23 mouse cellular contexts compared by ENCODE assay signal in genomic region chr10:125072401-125072800, GRCm38 (mm10).
DNase-seq lines count a peak whose midpoint lies in the region; ATAC-seq and TF ChIP-seq lines count a peak whose summit lies in the region.
"Had no signal": no experiment of that assay in that cellular context is flagged by ENCODE, and none has a peak within 500 bp of the region (broad histone marks: within the 10 kb centered on the region; RNA-seq: fewer than 3 reads in every experiment).

No protein-coding gene starts in this region.

- H3K27me3 ChIP-seq in forebrain, postnatal 0 days (ENCODE audit: insufficient read depth, low read length): no peaks in the 10 kb centered on the region
- H3K27me3 ChIP-seq in forebrain, embryonic 11.5 days (ENCODE audit: control insufficient read depth, insufficient read depth, low read length): no peaks in the 10 kb centered on the region
- no peaks in the 10 kb centered on the region for H3K27me3 ChIP-seq in hindbrain, embryonic 11.5 days (ENCODE audit: control insufficient read depth, insufficient read depth, low read length)
- no peaks in the 10 kb centered on the region for H3K27me3 ChIP-seq in kidney, embryonic 15.5 days
- H3K27me3 ChIP-seq: CH12.LX had no signal

- H3K4me3 ChIP-seq in forebrain, postnatal 0 days (ENCODE audit: low read depth, low read length): no peak overlapping the region
- H3K4me3 ChIP-seq in forebrain, embryonic 11.5 days (ENCODE audit: low read depth, low read length): no peak overlapping the region
- no peak overlapping the region for H3K4me3 ChIP-seq in hindbrain, embryonic 11.5 days (ENCODE audit: low read depth, low read length)
- no peak overlapping the region for H3K4me3 ChIP-seq in kidney, embryonic 15.5 days (replicated peaks)

- H3K9ac ChIP-seq in forebrain, postnatal 0 days: no peak overlapping the region
- H3K9ac ChIP-seq in forebrain, embryonic 11.5 days (ENCODE audit: low read length): no peak overlapping the region
- H3K9ac ChIP-seq in hindbrain, embryonic 11.5 days (ENCODE audit: low read depth, low read length): no peak overlapping the region
- no peak overlapping the region for H3K9ac ChIP-seq in kidney, embryonic 15.5 days

- no peak for TF ChIP-seq CTCF in forebrain, postnatal 0 days (IDR thresholded peaks at IDR 0.05; ENCODE audit: low read depth)

- no peaks in the 10 kb centered on the region for H3K4me1 ChIP-seq in forebrain, postnatal 0 days (ENCODE audit: insufficient read depth)
- no peaks in the 10 kb centered on the region for H3K4me1 ChIP-seq in forebrain, embryonic 11.5 days (replicated peaks; ENCODE audit: control insufficient read depth, insufficient read depth, low read length)
- no peaks in the 10 kb centered on the region for H3K4me1 ChIP-seq in hindbrain, embryonic 11.5 days (replicated peaks; ENCODE audit: control insufficient read depth, insufficient read depth, low read length)
- H3K4me1 ChIP-seq in kidney, embryonic 15.5 days: no peaks in the 10 kb centered on the region

- no peak overlapping the region for H3K4me2 ChIP-seq in forebrain, postnatal 0 days (ENCODE audit: low read depth)
- H3K4me2 ChIP-seq in forebrain, embryonic 11.5 days (ENCODE audit: low read depth, low read length, severe bottlenecking): no peak overlapping the region
- H3K4me2 ChIP-seq in hindbrain, embryonic 11.5 days (replicated peaks; ENCODE audit: low read depth, low read length): no peak overlapping the region
- no peak overlapping the region for H3K4me2 ChIP-seq in kidney, embryonic 15.5 days

- H3K9me3 ChIP-seq in forebrain, postnatal 0 days (ENCODE audit: low read length): no peaks in the 10 kb centered on the region
- no peaks in the 10 kb centered on the region for H3K9me3 ChIP-seq in forebrain, embryonic 11.5 days (ENCODE audit: control insufficient read depth, low read length)
- H3K9me3 ChIP-seq in hindbrain, embryonic 11.5 days (ENCODE audit: control insufficient read depth, low read length): no peaks in the 10 kb centered on the region
- no peaks in the 10 kb centered on the region for H3K9me3 ChIP-seq in kidney, embryonic 15.5 days (replicated peaks)

- H3K36me3 ChIP-seq in forebrain, postnatal 0 days (ENCODE audit: insufficient read depth): no peaks in the 10 kb centered on the region
- no peaks in the 10 kb centered on the region for H3K36me3 ChIP-seq in forebrain, embryonic 11.5 days (ENCODE audit: control insufficient read depth, insufficient read depth, low read length)
- no peaks in the 10 kb centered on the region for H3K36me3 ChIP-seq in hindbrain, embryonic 11.5 days (ENCODE audit: control insufficient read depth, insufficient read depth, low read length)
- no peaks in the 10 kb centered on the region for H3K36me3 ChIP-seq in kidney, embryonic 15.5 days
- H3K36me3 ChIP-seq: G1E had no signal

- peak; percentile 54 for DNase-seq in forebrain, postnatal 0 days
- no peak for DNase-seq in forebrain, embryonic 11.5 days (ENCODE audit: low spot score)
- DNase-seq in Muller cell, postnatal 12 days (ENCODE audit: inconsistent ontology term): peak; percentile 61
- peak; percentile 32 for DNase-seq in brain, embryonic 18.5 days (ENCODE audit: low read depth, low spot score)
- no peak for DNase-seq in hindbrain, embryonic 11.5 days (ENCODE audit: low spot score)
- DNase-seq: adrenal gland, adult 2 months; adrenal gland, adult 8-10 months; adrenal gland, postnatal 10 days; adrenal gland, postnatal 14 days; adrenal gland, postnatal 25 days; adrenal gland, postnatal 36 days; B cell, adult 2 months; cerebellum, adult 11 months; cerebellum, adult 11-12 months; cerebellum, adult 18-20 months; cerebellum, adult 2 months; cerebellum, adult 8-10 months had no signal

- 61% methylated on average over 5 of the region's 5 CpGs for WGBS in forebrain, postnatal 0 days
- WGBS in forebrain, embryonic 11.5 days: 84% methylated on average over 5 of the region's 5 CpGs
- WGBS in hindbrain, embryonic 11.5 days: 91% methylated on average over 5 of the region's 5 CpGs
- WGBS in kidney, embryonic 15.5 days: 80% methylated on average over 5 of the region's 5 CpGs

- ATAC-seq in forebrain, postnatal 0 days: no peak
- no peak for ATAC-seq in forebrain, embryonic 11.5 days (replicated peaks; ENCODE audit: low FRiP score)
- no peak for ATAC-seq in hindbrain, embryonic 11.5 days (ENCODE audit: low FRiP score)
- no peak for ATAC-seq in kidney, embryonic 15.5 days (replicated peaks; ENCODE audit: low FRiP score)
- ATAC-seq: activated CD4-positive, CD25-positive, alpha-beta regulatory T cell, adult 4 months; CD4-positive, CD25-positive, alpha-beta regulatory T cell, adult 4 months; Patski had no signal

- no peak overlapping the region for H3K27ac ChIP-seq in forebrain, postnatal 0 days (ENCODE audit: low read depth, low read length)
- H3K27ac ChIP-seq in forebrain, embryonic 11.5 days (ENCODE audit: low read depth, low read length): no peak overlapping the region
- no peak overlapping the region for H3K27ac ChIP-seq in hindbrain, embryonic 11.5 days (ENCODE audit: low read depth, low read length)
- H3K27ac ChIP-seq in kidney, embryonic 15.5 days: no peak overlapping the region

Comparison
In these comparisons a context has a peak if more than half of its experiments do, and no peak if none do; other contexts are left out.
1. DNase-seq: peak in forebrain, postnatal 0 days (single experiment), Muller cell, postnatal 12 days (single experiment) and brain, embryonic 18.5 days (single experiment); none in forebrain, embryonic 11.5 days (single experiment) and hindbrain, embryonic 11.5 days (single experiment).